In genomic region chr16:85090992-85091391, GRCm38 (mm10) we compare ENCODE assay signal across 21 mouse cellular contexts.
DNase-seq lines count a peak whose midpoint lies in the region; ATAC-seq and TF ChIP-seq lines count a peak whose summit lies in the region.
"Had no signal": no experiment of that assay in that cellular context is flagged by ENCODE, and none has a peak within 500 bp of the region (broad histone marks: within the 10 kb centered on the region; RNA-seq: fewer than 3 reads in every experiment).

No protein-coding gene starts in this region.

- H3K27ac ChIP-seq in heart, embryonic 15.5 days: 0 out of 2 replicates have a peak overlapping the region, but pooled peaks have one; percentile 0
- peak overlapping the region; percentile 28 for H3K27ac ChIP-seq in layer of hippocampus, adult 2 months
- peak overlapping the region; percentile 84 for H3K27ac ChIP-seq in forebrain, embryonic 13.5 days
- H3K27ac ChIP-seq in neural tube, embryonic 15.5 days (replicated peaks): peak overlapping the region; percentile 45
- H3K27ac ChIP-seq: embryonic facial prominence, embryonic 15.5 days; liver, embryonic 12.5 days; lung, embryonic 15.5 days; neural tube, embryonic 12.5 days; stomach, embryonic 15.5 days had no signal

- DNase-seq in heart, adult 8-10 months (ENCODE audit: low spot score): no peak
- no peak for DNase-seq in layer of hippocampus, adult 2 months (ENCODE audit: low spot score in 2 of 2)
- DNase-seq in layer of hippocampus, postnatal 14 days (ENCODE audit: low spot score in 2 of 2): no peak
- DNase-seq in embryo, embryonic 10.5 days (ENCODE audit: low spot score): no peak
- no peak for DNase-seq in right cerebral cortex, adult 2 months (ENCODE audit: low spot score in 2 of 2)
- DNase-seq: adrenal gland, adult 2 months; cerebellum, adult 18-20 months; gastrocnemius, postnatal 25 days; kidney, postnatal 10 days; layer of hippocampus, adult 9-11 months; spleen, adult 18-20 months had no signal

- H3K9me3 ChIP-seq in heart, embryonic 15.5 days (replicated peaks): no peaks in the 10 kb centered on the region
- H3K9me3 ChIP-seq in forebrain, embryonic 13.5 days (replicated peaks): no peaks in the 10 kb centered on the region
- H3K9me3 ChIP-seq in neural tube, embryonic 15.5 days (replicated peaks): no peaks in the 10 kb centered on the region
- H3K9me3 ChIP-seq: embryonic facial prominence, embryonic 15.5 days; liver, embryonic 12.5 days; lung, embryonic 15.5 days; neural tube, embryonic 12.5 days; stomach, embryonic 15.5 days had no signal

- H3K4me2 ChIP-seq in heart, embryonic 15.5 days: peak overlapping the region; percentile 46
- H3K4me2 ChIP-seq in forebrain, embryonic 13.5 days: peak overlapping the region; percentile 28
- no peak overlapping the region for H3K4me2 ChIP-seq in neural tube, embryonic 15.5 days
- H3K4me2 ChIP-seq: embryonic facial prominence, embryonic 15.5 days; liver, embryonic 12.5 days; lung, embryonic 15.5 days; neural tube, embryonic 12.5 days; stomach, embryonic 15.5 days had no signal

- H3K27me3 ChIP-seq in heart, embryonic 15.5 days: no peaks in the 10 kb centered on the region
- H3K27me3 ChIP-seq in forebrain, embryonic 13.5 days: no peaks in the 10 kb centered on the region
- no peaks in the 10 kb centered on the region for H3K27me3 ChIP-seq in neural tube, embryonic 15.5 days (replicated peaks)
- H3K27me3 ChIP-seq: embryonic facial prominence, embryonic 15.5 days; liver, embryonic 12.5 days; lung, embryonic 15.5 days; neural tube, embryonic 12.5 days; stomach, embryonic 15.5 days had no signal

- 43% methylated on average over 14 of the region's 14 CpGs for WGBS in heart, embryonic 15.5 days
- WGBS in forebrain, embryonic 13.5 days: 52% methylated on average over 14 of the region's 14 CpGs
- 61% methylated on average over 14 of the region's 14 CpGs for WGBS in neural tube, embryonic 15.5 days

- no peak overlapping the region for H3K9ac ChIP-seq in heart, embryonic 15.5 days
- no peak overlapping the region for H3K9ac ChIP-seq in forebrain, embryonic 13.5 days
- no peak overlapping the region for H3K9ac ChIP-seq in neural tube, embryonic 15.5 days (replicated peaks)
- H3K9ac ChIP-seq: embryonic facial prominence, embryonic 15.5 days; liver, embryonic 12.5 days; lung, embryonic 15.5 days; neural tube, embryonic 12.5 days; stomach, embryonic 15.5 days had no signal

- H3K4me1 ChIP-seq in heart, embryonic 15.5 days (replicated peaks): peaks cover 40% of the 10 kb centered on the region
- H3K4me1 ChIP-seq in forebrain, embryonic 13.5 days: peaks cover 97% of the 10 kb centered on the region
- peaks cover 72% of the 10 kb centered on the region for H3K4me1 ChIP-seq in neural tube, embryonic 15.5 days
- H3K4me1 ChIP-seq: stomach, embryonic 15.5 days had no signal

- ATAC-seq in heart, embryonic 15.5 days (replicated peaks; ENCODE audit: insufficient number of reproducible peaks, insufficient read depth, low FRiP score, low read depth): 0 out of 2 replicates have a peak, but pooled peaks have one; percentile 50
- ATAC-seq in forebrain, embryonic 13.5 days: no peak
- no peak; the same call in 1 of the 2 replicates for ATAC-seq in neural tube, embryonic 15.5 days (ENCODE audit: low FRiP score)
- ATAC-seq: inflammation-experienced regulatory T-cells, adult 6 months; liver, embryonic 12.5 days had no signal

- H3K4me3 ChIP-seq in heart, embryonic 15.5 days: no peak overlapping the region
- peak overlapping the region; percentile 27; the same call in 1 of the 2 replicates for H3K4me3 ChIP-seq in layer of hippocampus, adult 2 months
- no peak overlapping the region for H3K4me3 ChIP-seq in forebrain, embryonic 13.5 days
- H3K4me3 ChIP-seq in neural tube, embryonic 15.5 days (replicated peaks): no peak overlapping the region
- H3K4me3 ChIP-seq: embryonic facial prominence, embryonic 15.5 days; liver, embryonic 12.5 days; lung, embryonic 15.5 days; neural tube, embryonic 12.5 days; stomach, embryonic 15.5 days had no signal

- no peak for TF ChIP-seq CTCF in layer of hippocampus, adult 2 months (conservative IDR thresholded peaks at IDR 0.05)

- no peaks in the 10 kb centered on the region for H3K36me3 ChIP-seq in heart, embryonic 15.5 days
- no peaks in the 10 kb centered on the region for H3K36me3 ChIP-seq in forebrain, embryonic 13.5 days (ENCODE audit: poor library complexity, severe bottlenecking)
- no peaks in the 10 kb centered on the region for H3K36me3 ChIP-seq in neural tube, embryonic 15.5 days
- H3K36me3 ChIP-seq: embryonic facial prominence, embryonic 15.5 days; G1E; liver, embryonic 12.5 days; lung, embryonic 15.5 days; neural tube, embryonic 12.5 days; stomach, embryonic 15.5 days had no signal

Comparison
In these comparisons a context has a peak if more than half of its experiments do, and no peak if none do; other contexts are left out.
1. H3K27ac ChIP-seq: peak in every context shown above with its lines; median percentile 84 in forebrain, embryonic 13.5 days; 45 in neural tube, embryonic 15.5 days; 28 in layer of hippocampus, adult 2 months; 0 in heart, embryonic 15.5 days.